Mouse (Mus musculus): Measurements from ENCODE around the gene Dse. TPM values are rescaled to one million over a fixed set of nuclear protein-coding genes. Genes with fewer than 3 reads are reported as not detected.

Dse gene
- polyA plus RNA-seq, 1 experiment = 2.5 TPM

DNA sequence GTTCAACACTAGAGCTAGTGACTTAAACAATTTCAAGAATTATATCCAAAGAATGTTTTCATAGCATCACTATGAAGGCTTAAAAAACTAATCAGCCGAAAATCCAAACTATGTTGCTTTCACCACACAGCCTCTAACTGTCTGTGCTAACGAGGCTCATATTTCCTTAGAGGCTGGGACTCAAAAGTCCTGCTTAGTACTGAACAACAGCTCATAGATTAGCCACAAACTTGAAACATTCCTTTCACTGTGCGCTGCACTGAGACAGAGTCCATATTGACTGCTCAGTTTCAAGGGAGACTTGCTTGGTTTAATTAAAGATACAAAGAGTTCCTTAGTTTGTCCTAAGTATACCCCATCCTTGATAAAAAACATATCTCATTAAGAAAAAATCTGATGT is 57.7 kb downstream of the Dse start:
- 68% methylated on average over 3 of the region's 3 CpGs for WGBS
- no peak for DNase-seq (ENCODE audit: low read depth, low spot score)

GRCm38 (mm10) chr10:34141693-34142092 is 65.8 kb downstream of the Dse start:
- 77% methylated on average over 2 of the region's 2 CpGs for WGBS
- no peak for DNase-seq (ENCODE audit: low read depth, low spot score)

DNA sequence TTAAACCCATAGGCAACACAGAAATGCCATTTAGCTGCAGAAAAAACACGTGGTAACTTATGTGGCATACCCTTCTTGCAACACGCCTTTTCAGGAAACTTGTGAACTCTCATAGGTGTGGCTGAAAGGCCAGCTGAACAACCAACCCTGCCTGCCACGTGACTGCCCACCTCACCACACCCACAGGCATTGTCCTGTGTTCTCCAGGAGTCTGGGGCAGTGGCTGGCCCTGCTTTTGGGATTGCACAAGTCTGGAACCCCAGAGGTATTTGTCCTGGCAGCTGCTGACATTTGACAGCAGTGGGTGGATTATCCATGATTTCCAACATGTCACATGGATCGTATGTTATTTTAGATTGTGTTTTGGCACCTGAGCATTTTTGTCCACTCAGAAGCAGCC is 67.7 kb downstream of the Dse start:
- 41% methylated on average over 4 of the region's 4 CpGs for WGBS
- DNase-seq (ENCODE audit: low read depth, low spot score) = no peak

DNA sequence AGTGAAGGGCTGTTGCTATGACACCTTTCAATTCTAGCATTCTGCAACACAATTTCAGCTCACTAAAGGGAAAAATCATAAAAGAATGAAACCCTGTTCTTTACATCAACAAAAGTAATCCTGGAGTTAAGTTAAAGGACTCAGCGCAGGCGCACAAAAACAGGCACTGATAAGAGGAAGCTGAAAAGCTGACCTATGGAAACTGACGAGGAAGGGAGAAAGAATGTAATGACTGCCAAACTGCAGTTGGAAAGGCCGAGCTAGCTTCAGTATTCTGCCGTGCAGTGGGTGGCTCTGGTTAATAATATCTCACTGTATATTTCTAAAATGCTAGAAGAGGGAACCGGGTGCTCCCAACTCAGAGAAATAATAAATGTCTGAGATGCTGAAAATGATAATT is 69.5 kb downstream of the Dse start:
- 40% methylated on average over 6 of the region's 6 CpGs for WGBS
- no peak for DNase-seq (ENCODE audit: low read depth, low spot score)

DNA sequence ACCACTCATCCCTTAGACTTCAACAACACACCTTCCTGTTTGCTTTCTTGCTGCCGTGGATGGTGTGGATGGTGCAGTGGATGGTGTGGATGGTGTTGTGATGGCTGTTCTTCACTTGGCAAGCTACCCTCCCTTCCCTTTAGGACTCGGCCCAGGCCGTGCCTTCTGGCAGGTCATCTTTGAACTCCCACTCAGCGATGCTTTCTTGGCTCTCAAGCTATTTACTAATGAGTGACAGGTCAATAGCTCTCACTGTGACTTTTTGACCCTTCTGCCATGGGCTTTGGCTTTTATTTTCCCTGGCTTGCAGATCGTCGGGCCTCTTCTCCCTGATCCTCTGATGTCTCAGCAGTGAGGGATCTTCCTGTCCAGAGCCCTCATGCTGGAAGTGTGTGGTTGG is 71.1 kb downstream of the Dse start:
- WGBS = 32% methylated on average over 6 of the region's 6 CpGs
- no peak for DNase-seq (ENCODE audit: low read depth, low spot score)

DNA sequence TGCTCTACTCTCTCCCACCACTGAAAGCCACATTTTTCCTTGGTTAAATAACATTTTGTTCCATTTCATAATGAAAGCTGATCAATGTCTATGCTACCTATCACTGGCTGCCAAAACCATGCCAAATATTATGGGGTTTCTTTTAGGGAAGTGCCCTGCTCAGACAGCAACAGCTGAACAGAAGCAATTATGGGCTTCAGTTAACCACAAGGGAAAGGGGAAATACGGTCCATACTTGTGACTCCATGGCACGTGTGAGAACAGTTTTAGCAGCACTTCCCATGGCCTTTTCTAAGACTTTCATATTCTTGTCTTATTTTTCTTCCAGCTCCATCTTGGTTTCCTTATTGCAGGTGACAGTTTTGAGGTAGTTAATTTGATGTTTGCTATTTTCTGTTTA is 76.2 kb downstream of the Dse start:
- 67% methylated on average over 2 of the region's 2 CpGs for WGBS
- DNase-seq (ENCODE audit: low read depth, low spot score) = no peak

GRCm38 (mm10) chr10:34128391-34128790 is 79.1 kb downstream of the Dse start:
- WGBS = 70% methylated on average over 6 of the region's 6 CpGs
- DNase-seq (ENCODE audit: low read depth, low spot score) = no peak

GRCm38 (mm10) chr10:34127392-34128378 is 79.8 kb downstream of the Dse start, which contains the start of gene Calhm6:
TSS of gene Calhm6 (minus strand) at chr10:34127984.
- WGBS = 16% methylated on average over 44 of the region's 44 CpGs
- no peak for DNase-seq (ENCODE audit: low read depth, low spot score)

- no peak for DNase-seq (ENCODE audit: low read depth, low spot score)
- WGBS = 86% methylated on average over 2 of the region's 2 CpGs
Measured at GRCm38 (mm10) chr10:34118421-34118820, 89.1 kb downstream of the Dse start.

GRCm38 (mm10) chr10:34117770-34118169 is 89.7 kb downstream of the Dse start:
- no peak for DNase-seq (ENCODE audit: low read depth, low spot score)

- DNase-seq (ENCODE audit: low read depth, low spot score) = no peak
- WGBS = 29% methylated on average over 3 of the region's 3 CpGs
Measured at GRCm38 (mm10) chr10:34117131-34117530, 90.4 kb downstream of the Dse start.

GRCm38 (mm10) chr10:34111964-34112738 is 95.4 kb downstream of the Dse start:
- DNase-seq (ENCODE audit: low read depth, low spot score) = no peak
- WGBS = 64% methylated on average over 4 of the region's 4 CpGs

DNA sequence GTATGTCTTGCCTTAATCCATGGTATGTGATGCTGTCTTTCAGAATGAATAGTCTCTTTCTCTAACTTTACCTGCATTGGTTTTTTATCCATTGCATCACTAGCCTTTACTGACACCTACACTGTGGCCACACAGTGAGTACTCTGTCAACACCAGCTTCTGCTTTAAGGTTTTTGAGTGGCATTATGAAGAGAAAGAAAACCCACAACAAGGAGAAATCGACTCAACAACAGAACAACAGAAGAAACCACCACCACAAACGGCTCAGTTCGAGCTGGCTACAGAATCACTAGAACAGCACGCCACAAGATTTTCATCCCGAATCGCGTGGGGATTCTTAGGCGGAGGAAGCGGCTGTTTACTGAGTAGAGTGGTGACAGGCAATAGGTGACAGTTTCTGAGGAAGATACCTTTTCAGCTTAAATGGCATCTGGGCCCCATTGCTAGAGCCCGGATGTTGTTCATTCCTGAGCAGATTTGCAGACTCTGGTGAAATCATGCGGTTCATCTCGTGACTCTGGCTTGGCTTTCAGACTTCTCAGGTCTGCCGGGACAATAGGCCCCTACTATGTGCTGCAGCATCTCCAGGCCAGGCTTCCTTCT is 96.6 kb downstream of the Dse start:
- DNase-seq (ENCODE audit: low read depth, low spot score) = no peak
- 81% methylated on average over 13 of the region's 13 CpGs for WGBS

Other genes starting within 250 kb of the Dse start
- gene Rwdd1, start 188.1 kb downstream of the Dse start, polyA plus RNA-seq (2012; rRNA removed) = 15.0 and 20.2 TPM in 2 replicates
- gene Trappc3l, start 170.1 kb downstream of the Dse start, polyA plus RNA-seq (2012; rRNA removed) = not detected in 2 replicates
- not detected in 2 replicates for gene Calhm4, start 163.4 kb downstream of the Dse start, polyA plus RNA-seq (2012; rRNA removed)
- 0.56 and 0.73 TPM in 2 replicates for gene Calhm5, start 111.2 kb downstream of the Dse start, polyA plus RNA-seq (2012; rRNA removed)
- gene Calhm6, start 79.7 kb downstream of the Dse start, polyA plus RNA-seq (2012; rRNA removed) = 3.7 TPM in 2 replicates
- 15.6 and 19.0 TPM in 2 replicates for gene Tspyl1, start 74.5 kb upstream of the Dse start, polyA plus RNA-seq (2012; rRNA removed)
- gene Tspyl4, start 89.7 kb upstream of the Dse start, polyA plus RNA-seq (2012; rRNA removed) = 3.5 and 3.8 TPM in 2 replicates
- not detected in 2 replicates for gene Col10a1, start 182.3 kb upstream of the Dse start, polyA plus RNA-seq (2012; rRNA removed)
- gene Nt5dc1, start 210.8 kb upstream of the Dse start, polyA plus RNA-seq (2012; rRNA removed) = 3.4 and 6.8 TPM in 2 replicates

Data from large intestine, adult 2 months (tissue).